In the genomic region with DNA sequence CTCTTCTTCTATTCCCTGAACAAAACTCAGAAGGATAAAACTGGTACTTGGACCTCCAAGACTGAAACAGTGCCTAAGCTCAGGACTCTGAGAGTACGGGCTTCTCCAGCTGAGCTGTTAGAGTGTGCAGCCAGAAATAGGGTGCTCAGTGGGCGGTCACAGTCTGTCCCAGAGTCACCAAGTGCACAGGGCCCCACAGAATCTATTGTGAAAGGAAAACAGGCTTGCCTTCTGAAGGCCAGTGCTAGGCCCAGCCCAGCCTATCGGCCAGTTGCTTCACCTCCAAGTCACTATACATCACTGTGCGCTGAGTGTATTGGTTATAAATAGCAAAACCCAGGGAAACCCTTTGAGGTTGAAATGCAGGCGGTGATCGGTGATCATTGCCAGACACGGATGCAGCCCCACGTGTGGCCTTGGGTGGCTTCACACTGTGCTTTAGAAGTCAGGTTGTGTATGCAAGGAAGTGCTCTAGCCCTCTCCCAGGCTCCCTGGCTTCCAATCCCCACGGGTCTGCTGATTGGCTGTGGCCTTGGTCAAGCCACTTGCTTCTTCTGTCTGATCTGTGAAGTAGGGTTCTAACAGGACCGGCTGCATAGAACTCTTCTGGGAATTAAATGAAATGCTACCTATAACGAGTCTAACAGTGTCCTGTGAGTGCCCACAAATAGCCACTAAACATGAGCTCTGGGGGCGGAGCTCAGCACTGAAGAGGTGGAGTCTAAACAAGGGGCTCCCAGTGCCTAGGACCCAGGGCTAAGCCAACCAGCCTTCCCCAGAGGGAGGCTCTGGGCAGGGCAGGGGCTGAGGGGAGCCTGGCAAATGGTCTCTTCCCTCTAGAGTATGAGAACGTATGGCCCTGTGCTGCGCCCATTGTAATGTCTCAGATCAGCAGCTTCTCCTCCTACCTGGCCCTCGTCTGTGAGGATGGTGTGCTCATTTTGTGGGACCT, we compare ENCODE assay signal across 14 mouse cellular contexts. TPM values are rescaled to one million over a fixed set of nuclear protein-coding genes. Genes with fewer than 3 reads are reported as not detected.
DNase-seq lines count a peak whose midpoint lies in the region; ATAC-seq lines count a peak whose summit lies in the region.
"Had no signal": no experiment of that assay in that cellular context is flagged by ENCODE, and none has a peak within 500 bp of the region (broad histone marks: within the 10 kb centered on the region; RNA-seq: fewer than 3 reads in every experiment).

No protein-coding gene starts in this region.

- no peaks in the 10 kb centered on the region for H3K36me3 ChIP-seq in forebrain, embryonic 11.5 days (ENCODE audit: control insufficient read depth, insufficient read depth, low read length)

- no peak overlapping the region for H3K4me3 ChIP-seq in forebrain, embryonic 11.5 days (ENCODE audit: low read depth, low read length)
- H3K4me3 ChIP-seq: forebrain, embryonic 13.5 days had no signal

- no peak overlapping the region for H3K4me2 ChIP-seq in forebrain, embryonic 11.5 days (ENCODE audit: low read depth, low read length, severe bottlenecking)
- H3K4me2 ChIP-seq: forebrain, embryonic 13.5 days had no signal

- H3K27me3 ChIP-seq in forebrain, embryonic 11.5 days (ENCODE audit: control insufficient read depth, insufficient read depth, low read length): no peaks in the 10 kb centered on the region
- H3K27me3 ChIP-seq: forebrain, embryonic 13.5 days had no signal

- no peaks in the 10 kb centered on the region for H3K9me3 ChIP-seq in forebrain, embryonic 11.5 days (ENCODE audit: control insufficient read depth, low read length)
- H3K9me3 ChIP-seq: forebrain, embryonic 13.5 days had no signal

- intact Hi-C loops in left cerebral cortex, postnatal 14 days (cut with DNase I): no loop called here

- 51% methylated on average over 15 of the region's 15 CpGs for WGBS in forebrain, embryonic 11.5 days

- no peak for ATAC-seq in forebrain, embryonic 11.5 days (replicated peaks; ENCODE audit: low FRiP score)
- ATAC-seq: forebrain, embryonic 13.5 days had no signal

- no peak overlapping the region for H3K9ac ChIP-seq in forebrain, embryonic 11.5 days (ENCODE audit: low read length)
- H3K9ac ChIP-seq: forebrain, embryonic 13.5 days had no signal

- DNase-seq in frontal cortex, postnatal 36 days (ENCODE audit: low spot score in 2 of 2): peak; percentile 42 to 60
- DNase-seq in frontal cortex, postnatal 14 days (ENCODE audit: low spot score in 2 of 2): no peak
- peak; percentile 41 for DNase-seq in layer of hippocampus, adult 9-11 months
- no peak for DNase-seq in layer of hippocampus, postnatal 25 days (ENCODE audit: extremely low spot score in 1 of 2, low spot score in 1 of 2)
- peak; percentile 64 for DNase-seq in R1 (ENCODE audit: low read depth, low spot score)
- DNase-seq in left cerebral cortex, postnatal 14 days (ENCODE audit: low spot score in 2 of 2): peak; percentile 23 to 41
- DNase-seq in forebrain, embryonic 11.5 days (ENCODE audit: low spot score): no peak
- DNase-seq: cerebellum, adult 11 months; kidney, postnatal 36 days; liver; lung, postnatal 14 days had no signal

- no peak overlapping the region for H3K27ac ChIP-seq in forebrain, embryonic 11.5 days (ENCODE audit: low read depth, low read length)
- H3K27ac ChIP-seq: forebrain, embryonic 13.5 days had no signal

- H3K4me1 ChIP-seq in forebrain, embryonic 11.5 days (replicated peaks; ENCODE audit: control insufficient read depth, insufficient read depth, low read length): no peaks in the 10 kb centered on the region
- H3K4me1 ChIP-seq: forebrain, embryonic 13.5 days had no signal

RNA-seq across cellular contexts. Expression of a gene that starts 21.8 kb away (rescaled TPM):
- under 1 TPM; 0.28 to 0.62 TPM for total RNA-seq in layer of hippocampus, postnatal 25 days (2021)
- total RNA-seq in left cerebral cortex, postnatal 14 days (2021): under 1 TPM; 0.37 to 0.78 TPM
- polyA plus RNA-seq in forebrain, embryonic 11.5 days (2014; fragmentation: Nextera tagmentation; extraction: Ambion mirVana): 0.15 TPM in 1 of 2 replicates, not detected in the other
- total RNA-seq: neutrophil, adult 5-6 weeks had no signal
- polyA plus RNA-seq: forebrain, embryonic 13.5 days had no signal

RNA-seq across cellular contexts. Expression of a gene that starts 28.9 kb away (rescaled TPM):
- total RNA-seq in layer of hippocampus, postnatal 25 days (2021): under 1 TPM; 0.26 to 0.27 TPM
- total RNA-seq in left cerebral cortex, postnatal 14 days (2021): not detected
- polyA plus RNA-seq in forebrain, embryonic 11.5 days (2014; fragmentation: Nextera tagmentation; extraction: Ambion mirVana): 0.21 and 0.37 TPM in 2 replicates
- total RNA-seq: neutrophil, adult 5-6 weeks had no signal

RNA-seq across cellular contexts. Expression of a gene that starts 28.9 kb away (rescaled TPM):
- 10 to 100 TPM; 11.5 to 13.5 TPM for total RNA-seq in layer of hippocampus, postnatal 25 days (2021)
- total RNA-seq in left cerebral cortex, postnatal 14 days (2021): 1 to 10 TPM; 8.2 to 8.7 TPM
- 7.6 and 8.7 TPM in 2 replicates for polyA plus RNA-seq in forebrain, embryonic 11.5 days (2014; fragmentation: Nextera tagmentation; extraction: Ambion mirVana)
- total RNA-seq: neutrophil, adult 5-6 weeks had no signal

RNA-seq across cellular contexts. Expression of a gene that starts 38.7 kb away (rescaled TPM):
- 1 to 10 TPM; 1.3 to 1.7 TPM for total RNA-seq in layer of hippocampus, postnatal 25 days (2021)
- total RNA-seq in left cerebral cortex, postnatal 14 days (2021): 1 to 10 TPM; 1.3 to 1.8 TPM
- polyA plus RNA-seq in forebrain, embryonic 11.5 days (2014; fragmentation: Nextera tagmentation; extraction: Ambion mirVana): 0.37 and 0.89 TPM in 2 replicates
- total RNA-seq: neutrophil, adult 5-6 weeks had no signal
- polyA plus RNA-seq: embryonic facial prominence, embryonic 11.5 days had no signal

RNA-seq across cellular contexts. Expression of a gene that starts 39.1 kb away (rescaled TPM):
- total RNA-seq in layer of hippocampus, postnatal 25 days (2021): under 1 TPM; 0.28 to 0.49 TPM
- total RNA-seq in left cerebral cortex, postnatal 14 days (2021): not detected
- polyA plus RNA-seq in forebrain, embryonic 11.5 days (2014; fragmentation: Nextera tagmentation; extraction: Ambion mirVana): 0.07 TPM in 1 of 2 replicates, not detected in the other
- total RNA-seq: neutrophil, adult 5-6 weeks had no signal
- polyA plus RNA-seq: embryonic facial prominence, embryonic 11.5 days had no signal

Comparison
In these comparisons a context has a peak if more than half of its experiments do, and no peak if none do; other contexts are left out.
1. DNase-seq: peak in frontal cortex, postnatal 36 days (2 of 2), layer of hippocampus, adult 9-11 months (single experiment), R1 (single experiment) and left cerebral cortex, postnatal 14 days (2 of 2); none in frontal cortex, postnatal 14 days (0 of 2), layer of hippocampus, postnatal 25 days (0 of 2) and forebrain, embryonic 11.5 days (single experiment).